Mouse (Mus musculus) urinary bladder, postnatal 4 days (tissue): ENCODE measurements around the gene Kxd1.

Experiments used
- DNase-seq, 2 experiments: peaks; one replicate each; pipeline ENCODE4 v3.0.0; 2021 to 2022; ENCODE audit warnings: low spot score in 2 of 2

Kxd1 gene

DNA sequence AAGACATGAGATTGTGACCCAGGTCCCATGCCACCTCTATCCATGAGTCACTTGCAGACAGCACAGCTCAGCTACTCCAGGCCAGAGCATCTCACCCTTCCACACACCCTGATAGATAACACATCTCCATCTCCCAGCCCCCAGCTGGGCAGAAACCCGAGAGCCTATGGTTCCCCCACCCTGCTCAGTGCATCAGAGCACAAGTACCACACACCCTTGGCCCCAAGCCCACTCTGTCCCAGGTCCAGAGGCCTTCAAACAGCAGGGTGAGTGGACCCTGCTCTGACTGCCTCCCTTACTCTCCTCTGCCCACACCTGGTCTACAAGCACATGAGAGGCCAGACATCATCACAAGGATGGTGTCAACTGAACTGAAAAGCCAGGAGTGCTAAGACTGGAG lies 59.8 kb downstream of the Kxd1 start:
- DNase-seq, result no peak

DNA sequence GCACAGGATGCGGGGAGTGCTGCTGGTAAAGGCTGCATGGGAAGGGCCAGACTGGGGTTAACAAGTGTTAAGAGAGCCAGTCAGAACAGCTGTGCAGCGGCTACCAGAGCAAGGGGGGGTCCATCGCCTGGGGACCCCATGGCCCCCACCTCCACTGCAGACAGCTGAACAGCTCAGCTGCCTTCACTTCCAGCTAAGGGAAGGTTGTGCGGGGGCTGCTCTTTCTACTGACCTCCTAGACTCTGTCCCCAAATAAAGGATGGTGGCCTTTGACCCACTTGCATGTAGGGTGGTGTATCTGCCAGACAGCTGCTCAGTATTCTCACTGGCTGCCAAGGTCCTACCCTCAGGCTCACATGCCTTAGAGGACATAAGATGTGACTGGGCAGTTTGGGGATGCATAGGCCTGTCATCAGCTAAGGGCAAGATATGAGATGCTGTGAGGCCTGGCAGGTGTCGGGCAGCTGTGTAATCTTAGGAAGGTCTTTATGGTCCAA lies 60.5 kb downstream of the Kxd1 start:
- DNase-seq, result no peak

DNA sequence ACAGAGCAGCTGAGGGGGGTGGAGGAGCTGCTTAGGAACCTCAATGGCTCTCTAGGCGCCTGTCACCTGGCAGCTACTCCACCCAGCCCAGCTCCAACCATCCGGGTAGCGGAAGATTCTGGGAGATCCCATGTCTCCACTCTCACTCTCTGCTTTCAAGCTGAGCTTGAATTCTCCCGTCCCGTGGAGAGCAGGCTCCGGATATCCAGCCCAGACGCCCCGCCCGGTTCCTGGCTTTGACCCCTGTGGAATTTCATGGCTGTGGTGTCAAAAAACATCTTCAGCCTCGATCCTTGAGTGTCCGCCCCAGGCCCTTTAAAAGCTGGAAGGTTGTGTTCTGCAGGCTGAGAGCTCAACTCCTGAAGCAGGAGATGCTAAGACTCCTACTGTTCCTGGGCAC lies 61.0 kb downstream of the Kxd1 start:
- no peak for DNase-seq

DNA sequence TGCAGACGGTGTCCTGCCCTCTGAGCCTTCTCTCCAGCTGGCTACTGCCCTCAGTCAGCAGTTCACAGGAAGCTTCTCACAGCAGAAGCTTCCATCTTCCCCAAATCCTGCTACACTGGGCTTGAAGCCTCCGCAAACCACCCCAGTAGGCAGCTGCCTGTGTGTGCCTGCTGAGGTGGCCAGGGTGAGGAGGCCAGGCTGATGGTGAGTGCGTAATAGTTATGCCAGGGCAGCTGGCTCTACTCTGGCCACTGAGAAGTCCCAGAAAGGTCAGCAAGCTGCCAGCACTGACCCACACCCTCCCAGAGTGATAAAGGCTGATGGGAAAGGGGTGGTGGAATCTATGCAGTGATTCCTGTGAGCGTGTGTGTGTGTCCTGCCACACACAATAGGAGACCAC lies 61.5 kb downstream of the Kxd1 start:
- no peak for DNase-seq

GRCm38 (mm10) chr8:70465701-70466100 lies 62.1 kb downstream of the Kxd1 start:
- DNase-seq, result no peak

GRCm38 (mm10) chr8:70464162-70464561 lies 63.6 kb downstream of the Kxd1 start:
- no peak for DNase-seq

- no peak for DNase-seq
These were observed 64.5 kb downstream of the Kxd1 start for GRCm38 (mm10) chr8:70463306-70463705.

- no peak for DNase-seq
These were observed 65.3 kb downstream of the Kxd1 start for GRCm38 (mm10) chr8:70462516-70462813.

- DNase-seq, result no peak
These were observed 65.8 kb downstream of the Kxd1 start for GRCm38 (mm10) chr8:70461765-70462515.

DNA sequence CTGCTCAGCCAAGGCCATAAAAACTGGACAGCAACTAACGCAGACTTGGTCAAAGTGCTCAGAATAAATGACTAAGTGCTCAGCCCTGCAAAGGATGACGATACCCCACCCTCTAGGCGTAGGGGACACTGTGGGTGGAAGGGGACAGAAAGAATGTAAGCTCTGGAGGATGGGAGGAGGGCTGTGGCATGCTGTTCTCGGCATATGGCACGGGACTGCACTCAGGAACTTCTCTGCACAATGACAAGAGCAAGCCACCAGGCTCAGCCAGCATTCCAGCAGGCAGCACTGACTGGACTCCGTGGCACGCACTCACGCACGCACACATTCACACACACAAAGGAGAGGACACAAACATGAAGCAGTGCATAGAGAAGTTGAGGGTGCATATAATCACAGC lies 67.2 kb downstream of the Kxd1 start:
- DNase-seq, result no peak

- DNase-seq, result no peak
These were observed 67.6 kb downstream of the Kxd1 start for GRCm38 (mm10) chr8:70460199-70460598.

DNA sequence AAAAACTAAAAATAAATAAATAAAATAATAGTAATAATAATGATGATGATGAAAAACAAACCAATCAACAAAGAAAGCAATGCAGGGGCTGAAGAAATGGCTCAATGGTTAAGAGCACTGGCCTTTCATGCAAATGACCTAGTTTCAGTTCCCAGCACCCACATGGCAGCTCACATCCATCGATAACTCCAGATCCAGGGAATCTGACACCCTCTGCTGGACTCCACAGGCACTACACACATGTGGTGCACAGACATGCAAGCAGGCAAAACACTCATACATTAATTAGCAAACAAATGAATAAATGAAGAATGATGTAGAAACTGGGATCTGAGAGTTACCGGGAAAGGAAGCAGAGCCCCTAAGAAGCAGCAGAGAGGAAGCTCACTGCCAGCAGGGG lies 68.1 kb downstream of the Kxd1 start:
- no peak for DNase-seq

DNA sequence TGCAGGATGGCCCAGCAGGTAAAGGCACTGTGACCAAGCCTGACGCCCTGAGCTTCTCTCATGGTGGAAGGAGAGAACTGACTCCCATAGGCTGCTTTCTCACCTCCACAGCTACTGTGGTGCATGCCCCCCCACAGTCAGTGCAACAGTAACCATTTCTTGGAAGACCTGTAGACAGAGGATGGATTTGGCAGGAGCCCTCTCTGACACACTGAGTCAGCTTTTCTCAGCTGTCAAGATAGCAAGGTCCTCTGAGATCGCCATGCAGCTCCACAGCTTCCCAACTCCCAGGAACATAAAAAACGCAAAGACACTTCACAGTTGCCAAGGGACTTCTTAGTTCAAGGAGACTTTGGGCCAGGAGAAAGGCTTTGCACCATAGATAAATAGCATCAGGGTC lies 69.3 kb downstream of the Kxd1 start:
- DNase-seq, result no peak
